Mouse (Mus musculus): ENCODE data around the gene Babam2.
A peak's percentile ranks its signal among the peaks of the same experiment; 100 is the strongest.

Babam2 gene

GRCm38 (mm10) chr5:32074053-32074452 lies 376.6 kb downstream of the Babam2 start:
- DNase-seq (ENCODE audit: low spot score in 2 of 2), result no peak

DNA sequence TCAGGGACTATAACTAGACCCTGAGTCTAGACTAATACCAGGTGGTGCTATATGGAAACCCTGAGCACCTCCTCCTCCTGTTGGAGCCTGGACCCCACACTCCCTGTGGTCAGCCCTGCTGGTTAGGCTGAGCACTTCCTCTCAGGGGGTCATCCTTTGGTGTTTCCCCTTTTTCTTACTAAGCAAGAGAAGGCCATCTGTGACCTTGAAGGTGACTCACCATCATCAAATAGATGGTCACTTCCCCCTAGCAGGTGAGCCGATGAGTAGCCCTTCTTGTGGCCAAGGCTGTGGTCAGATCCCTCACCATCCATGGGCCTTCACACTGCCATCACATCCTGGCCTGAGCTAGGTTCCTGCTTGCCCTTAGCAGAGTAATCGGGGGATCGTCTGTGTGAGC lies 379.7 kb downstream of the Babam2 start:
- DNase-seq (ENCODE audit: low spot score in 2 of 2), result no peak

GRCm38 (mm10) chr5:32078986-32079385 lies 381.5 kb downstream of the Babam2 start:
- DNase-seq (ENCODE audit: low spot score in 2 of 2), result no peak

DNA sequence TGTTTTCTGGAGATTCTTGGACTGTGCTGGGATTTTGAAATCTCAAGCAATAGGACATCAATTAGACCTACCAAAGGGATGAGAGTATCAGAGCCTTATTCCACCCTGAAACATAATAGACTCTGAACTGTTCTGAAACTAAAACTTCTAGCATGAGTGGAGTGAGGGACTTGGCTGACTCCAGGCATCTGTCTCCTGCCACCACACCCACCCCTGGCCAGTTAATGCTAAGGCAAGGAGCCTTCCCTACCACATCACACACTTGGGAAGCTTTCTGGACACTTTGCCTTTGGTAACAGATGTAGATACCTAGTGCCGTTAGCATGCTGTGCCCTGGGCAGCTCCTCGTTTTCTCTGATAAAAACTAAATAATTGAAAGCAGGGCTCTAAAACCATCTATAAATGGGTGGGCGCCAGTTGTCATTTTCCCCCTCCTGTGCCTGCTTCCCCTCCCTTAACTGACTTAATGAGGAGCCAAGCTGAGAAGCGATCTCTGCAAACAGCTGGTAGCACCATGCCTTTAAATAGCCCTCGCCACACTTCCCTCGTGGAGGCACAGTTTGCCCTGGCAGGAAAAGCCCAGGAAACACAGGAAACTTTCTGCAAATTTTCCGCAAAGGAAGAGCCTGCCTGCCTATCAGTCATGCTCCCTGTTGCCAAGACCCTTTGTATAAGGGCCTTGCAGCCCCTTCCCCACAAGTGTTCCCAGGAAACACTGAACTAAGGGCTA lies 383.2 kb downstream of the Babam2 start:
- DNase-seq (ENCODE audit: low spot score in 2 of 2), result no peak

DNA sequence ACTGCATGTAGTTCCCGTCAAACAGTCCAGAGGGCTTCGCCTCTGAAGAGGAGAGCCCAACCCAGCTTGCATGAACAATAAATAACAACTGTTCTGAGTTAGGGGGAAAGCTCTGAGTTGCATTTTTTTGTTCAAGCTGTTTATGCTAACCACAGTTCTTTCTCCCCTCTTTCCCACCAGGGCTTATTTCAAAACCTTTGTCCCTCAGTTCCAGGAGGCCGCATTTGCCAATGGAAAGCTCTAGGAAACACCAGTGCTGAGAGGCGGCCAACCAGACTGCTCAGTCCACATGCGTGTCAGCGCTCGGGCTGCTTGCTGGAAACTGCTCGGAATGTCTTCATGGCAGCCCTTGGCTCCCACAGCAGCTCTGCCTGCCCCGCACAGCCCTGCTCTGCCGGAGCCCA lies 386.9 kb downstream of the Babam2 start:
- DNase-seq (ENCODE audit: low spot score in 2 of 2), result no peak

GRCm38 (mm10) chr5:32085566-32085965 lies 388.1 kb downstream of the Babam2 start:
- peak in 1 of 2 experiments; percentile 6 for DNase-seq (ENCODE audit: low spot score in 2 of 2)

DNA sequence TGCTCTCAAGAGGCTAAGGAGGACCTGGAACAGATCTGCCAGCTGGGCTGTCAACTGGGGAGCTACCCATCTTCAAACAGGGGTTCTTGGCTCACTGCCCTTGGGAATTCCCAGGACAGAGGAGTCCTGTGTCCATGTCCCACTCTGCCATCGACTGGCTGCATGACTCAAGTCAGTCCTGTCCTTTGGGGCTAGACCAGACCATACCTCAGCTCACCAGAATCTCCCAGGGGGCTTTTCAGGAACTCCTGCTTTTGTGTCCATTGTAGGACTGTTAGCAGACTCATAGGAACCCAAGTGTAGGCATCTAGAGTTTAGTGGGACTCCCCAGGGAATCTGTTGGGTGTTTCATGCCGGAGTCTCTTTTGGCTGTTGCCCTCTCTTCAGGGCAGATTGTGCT lies 388.5 kb downstream of the Babam2 start:
- DNase-seq (ENCODE audit: low spot score in 2 of 2), result no peak

- no peak for DNase-seq (ENCODE audit: low spot score in 2 of 2)
These were observed 389.1 kb downstream of the Babam2 start for GRCm38 (mm10) chr5:32086526-32087090.

DNA sequence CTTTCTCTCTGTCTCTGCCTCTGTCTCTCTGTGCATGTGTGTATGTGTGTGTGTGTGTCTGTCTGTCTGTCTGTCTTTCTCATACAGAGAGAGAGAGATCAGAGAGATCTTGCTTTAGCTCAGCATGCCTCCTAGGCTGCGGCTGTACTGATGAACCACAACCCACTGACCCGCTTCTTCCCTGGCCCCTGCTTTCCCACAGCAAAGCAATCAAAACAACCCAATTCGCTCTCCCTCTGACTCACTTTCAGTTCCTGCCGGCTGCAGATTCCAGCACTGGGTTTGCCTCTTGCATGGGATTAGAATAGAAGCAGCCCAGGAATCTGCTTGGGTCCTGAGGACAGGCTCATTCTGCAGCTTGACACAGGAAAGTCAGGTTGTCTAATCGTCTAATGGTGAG lies 392.0 kb downstream of the Babam2 start:
- DNase-seq (ENCODE audit: low spot score in 2 of 2), result no peak

DNA sequence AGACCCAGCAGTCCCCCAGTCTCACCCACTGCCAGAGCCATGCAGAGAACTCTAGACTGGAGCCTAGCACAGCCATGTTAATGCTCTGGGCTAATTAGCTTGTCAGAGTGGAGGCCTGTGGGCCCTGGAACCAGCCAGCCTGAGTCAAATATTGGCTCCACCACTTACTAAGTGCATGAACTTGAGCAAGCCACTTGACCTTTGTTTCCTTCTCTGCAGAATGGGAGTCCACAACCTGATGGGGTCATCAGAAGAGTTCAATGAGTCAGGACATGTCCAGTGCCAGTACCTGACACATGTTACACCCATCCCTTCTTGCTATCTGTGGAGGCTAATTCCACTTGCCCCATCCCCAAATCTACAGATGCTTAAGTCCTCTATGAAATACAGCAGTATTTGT lies 394.8 kb downstream of the Babam2 start:
- DNase-seq (ENCODE audit: low spot score in 2 of 2), result no peak

GRCm38 (mm10) chr5:32098691-32099090 lies 401.2 kb downstream of the Babam2 start:
- DNase-seq (ENCODE audit: low spot score in 2 of 2), result no peak

DNA sequence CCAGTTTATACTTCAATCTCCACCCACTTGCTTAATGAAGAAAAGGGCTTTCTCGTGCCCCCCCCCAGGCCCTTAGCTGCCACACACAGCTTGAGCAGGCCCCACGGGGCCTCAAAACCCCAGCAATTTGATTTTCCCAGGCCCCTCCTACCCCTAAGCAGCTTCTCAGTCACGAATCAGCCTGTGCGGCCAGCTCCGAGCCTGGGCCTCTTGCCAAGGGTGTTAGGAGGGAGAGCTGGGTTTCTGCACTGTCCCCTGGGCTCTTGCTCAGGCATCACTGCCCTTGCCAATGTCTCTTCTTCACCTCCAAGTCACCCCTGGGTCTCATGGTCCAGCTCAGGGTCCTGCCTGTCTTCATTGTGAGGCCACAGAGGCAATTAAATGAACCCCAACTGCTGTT lies 405.0 kb downstream of the Babam2 start:
- no peak for DNase-seq (ENCODE audit: low spot score in 2 of 2)

DNA sequence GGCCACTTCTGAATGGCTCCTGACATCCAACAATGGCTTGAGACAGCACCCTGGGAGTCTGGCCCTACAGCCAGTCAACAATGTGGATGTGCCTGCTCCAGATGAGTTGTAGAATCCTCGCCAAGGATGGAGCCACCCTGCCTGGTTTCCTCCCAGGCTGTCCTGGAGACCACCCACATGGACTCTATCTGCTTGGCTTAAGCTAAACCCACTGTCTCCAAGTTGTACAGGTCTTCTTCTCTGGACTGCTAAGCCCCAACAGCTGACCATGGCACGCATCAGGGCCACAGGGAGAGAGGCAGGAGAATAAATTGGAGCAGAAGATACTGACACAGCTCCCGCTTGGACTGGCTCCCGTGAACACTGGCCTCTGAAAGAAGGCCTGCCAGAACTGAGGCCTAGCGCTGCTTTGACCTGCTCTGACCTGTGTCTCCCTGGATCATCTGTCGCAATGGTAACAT lies 405.5 kb downstream of the Babam2 start:
- no peak for DNase-seq (ENCODE audit: low spot score in 2 of 2)

DNA sequence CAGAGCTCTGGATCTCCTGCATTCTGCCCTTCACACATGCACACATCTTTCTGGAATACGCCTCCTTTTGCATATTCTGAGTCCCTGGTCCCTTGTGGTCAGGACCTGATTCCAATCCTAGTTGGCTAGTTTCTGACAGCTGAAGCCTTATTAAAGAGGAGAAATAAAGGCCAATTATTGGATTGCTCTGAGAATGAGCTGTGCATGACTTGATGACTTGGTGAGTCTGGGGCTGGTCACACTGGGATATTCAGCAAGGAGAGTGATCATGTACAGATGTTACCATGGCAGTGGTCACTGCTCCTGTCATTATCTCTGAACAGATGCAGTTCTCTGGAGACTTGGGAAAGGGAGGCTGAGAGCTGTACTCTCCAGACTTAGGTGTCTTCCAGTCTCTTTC lies 406.1 kb downstream of the Babam2 start:
- DNase-seq (ENCODE audit: low spot score in 2 of 2), result no peak

- DNase-seq (ENCODE audit: low spot score in 2 of 2), result peak; percentile 64 to 70
These were observed 406.9 kb downstream of the Babam2 start for GRCm38 (mm10) chr5:32104119-32104990.

DNA sequence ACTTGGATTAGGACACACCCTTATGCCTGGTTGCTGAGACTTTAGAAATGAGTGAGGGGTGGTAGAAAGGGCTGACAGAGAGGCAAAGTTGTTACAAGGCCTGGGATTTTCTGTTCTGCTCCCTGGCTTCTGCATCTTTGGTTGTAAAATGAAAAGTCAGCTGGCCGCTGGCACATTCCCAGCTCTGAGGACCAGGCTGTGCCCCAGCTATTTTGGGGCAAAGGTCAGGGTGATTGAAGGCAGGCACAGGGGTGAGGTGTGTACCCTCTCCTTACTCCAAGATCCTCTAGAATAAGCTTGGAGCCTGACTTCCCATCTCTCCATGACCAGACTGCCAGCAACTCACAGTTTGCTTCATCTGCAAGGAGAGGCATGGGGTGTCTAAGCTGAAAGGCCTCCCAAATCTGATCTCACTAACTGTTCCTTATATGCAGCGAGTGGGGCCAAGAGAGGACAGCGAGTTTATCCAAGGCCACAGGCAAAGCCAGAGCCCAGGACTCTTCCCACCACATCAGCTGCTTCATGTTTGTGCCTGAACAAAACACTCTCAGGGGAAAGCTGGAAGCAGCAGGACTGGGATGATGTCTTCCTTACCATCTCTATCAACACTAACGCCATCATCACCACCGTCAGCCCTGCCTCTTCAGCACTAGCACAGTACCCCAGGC lies 409.1 kb downstream of the Babam2 start:
- no peak for DNase-seq (ENCODE audit: low spot score in 2 of 2)

DNA sequence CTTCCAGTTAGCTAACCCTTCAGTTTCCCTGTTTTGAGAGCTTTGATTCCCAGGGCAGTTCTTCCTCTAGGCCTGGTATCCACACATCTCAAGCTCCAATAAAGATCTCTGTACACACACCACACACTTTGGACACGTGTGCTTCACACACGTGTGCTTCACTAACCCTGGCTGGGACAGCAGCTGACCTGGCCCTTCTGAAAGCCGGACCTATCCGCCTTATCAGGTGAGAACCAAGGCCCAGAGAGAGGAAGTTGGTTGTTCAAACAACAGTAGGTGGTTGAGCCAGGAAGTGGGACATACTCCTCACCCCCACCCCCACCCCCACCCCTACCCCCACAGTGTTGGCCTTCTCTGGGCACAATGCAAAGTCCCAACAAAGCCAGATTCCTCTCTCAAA lies 413.2 kb downstream of the Babam2 start:
- DNase-seq (ENCODE audit: low spot score in 2 of 2), result no peak

DNA sequence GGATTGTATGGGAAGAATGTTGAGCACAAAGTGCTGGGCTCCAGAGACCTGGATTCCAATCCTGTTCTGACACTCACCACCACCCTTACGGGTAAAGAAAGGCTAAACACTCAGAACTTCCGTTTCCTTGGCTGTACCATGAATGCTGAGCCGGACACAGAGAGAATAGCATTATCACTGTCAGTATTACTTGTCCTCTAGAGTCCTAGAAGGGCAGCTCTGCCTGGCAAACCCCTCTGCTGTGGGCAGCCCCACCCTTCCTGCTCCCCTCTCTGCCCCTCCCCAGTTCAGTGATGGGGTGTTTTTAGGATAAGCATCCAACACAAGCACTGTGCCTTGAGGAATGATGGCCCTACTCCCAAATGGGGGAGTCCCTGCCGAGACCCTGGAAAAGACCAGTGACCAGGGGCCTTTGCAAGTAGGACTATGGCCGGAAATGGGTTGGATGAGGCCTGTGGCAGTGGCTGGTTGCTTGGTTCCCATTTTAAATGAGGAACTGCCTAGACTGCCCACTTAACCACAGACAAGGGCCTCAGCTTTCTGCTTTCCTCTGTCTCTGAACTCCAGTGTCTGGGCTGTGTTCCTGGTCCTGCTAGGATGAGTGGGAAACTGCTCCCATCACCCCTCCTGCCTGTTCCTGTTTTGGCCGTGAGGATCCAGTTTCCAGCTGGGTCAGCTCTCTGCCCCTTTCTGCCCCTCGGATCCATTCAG lies 414.9 kb downstream of the Babam2 start:
- peak; percentile 26 to 30 for DNase-seq (ENCODE audit: low spot score in 2 of 2)

DNA sequence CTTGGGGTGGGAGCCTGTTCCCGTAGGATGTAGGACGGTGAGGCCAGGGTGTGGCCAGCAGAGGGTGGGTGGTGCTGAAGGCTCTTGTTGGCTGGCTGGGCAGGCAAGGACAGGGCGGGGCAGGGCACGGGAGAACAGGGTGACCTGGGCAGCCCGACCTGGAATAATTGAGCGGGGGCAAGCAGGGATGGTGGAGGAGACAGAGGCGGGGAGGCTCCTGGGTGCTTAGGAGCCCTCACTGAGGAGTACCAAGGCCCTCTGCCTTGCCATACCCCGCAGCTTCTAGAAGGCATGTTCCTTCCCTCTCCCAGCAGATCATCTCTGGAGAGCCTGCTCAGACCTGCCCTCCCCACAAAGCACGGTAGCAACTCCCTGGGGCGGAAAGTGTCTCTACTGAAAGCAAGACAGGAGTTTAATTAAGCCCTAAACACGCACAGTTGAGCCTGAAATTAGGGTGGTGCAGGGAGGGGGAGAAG lies 423.5 kb downstream of the Babam2 start:
- DNase-seq (ENCODE audit: low spot score in 2 of 2), result no peak

DNA sequence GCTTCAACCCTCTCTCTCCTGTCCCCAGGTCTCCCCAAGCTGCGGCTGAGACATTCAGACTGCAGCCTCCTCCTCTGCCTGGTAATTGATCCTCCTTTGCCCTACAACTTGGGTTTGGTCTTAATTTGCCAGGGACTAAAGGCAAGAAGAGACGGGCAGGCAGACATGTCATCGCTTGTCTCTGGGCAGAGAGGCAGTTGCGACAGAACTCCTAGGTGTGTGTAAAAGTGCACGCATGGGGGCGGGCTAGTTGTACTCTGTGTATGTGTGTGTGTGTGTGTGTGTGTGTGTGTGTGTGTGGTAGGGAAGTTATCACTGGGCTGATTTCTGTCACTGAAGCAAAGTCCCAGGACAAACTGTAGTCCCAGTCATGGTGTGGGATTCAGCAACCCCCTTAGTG lies 424.5 kb downstream of the Babam2 start:
- no peak for DNase-seq (ENCODE audit: low spot score in 2 of 2)

- DNase-seq (ENCODE audit: low spot score in 2 of 2), result no peak
These were observed 424.9 kb downstream of the Babam2 start for GRCm38 (mm10) chr5:32122363-32122762.
